Mouse (Mus musculus) cerebellum, adult 8-10 months (tissue): ENCODE results near the gene Gm8720.
"Not testable (repeated sequence)": the region's sequence is repeated elsewhere in the genome, so short reads cannot be mapped to it uniquely, and the experiment has no call there.

Experiments used
- DNase-seq: peaks from one replicate; pipeline ENCODE4 v3.0.0; 2022

Gene Gm8720

GRCm38 (mm10) chr7:23067356-23067755 lies at the start of gene Gm8720:
Gene Gm8720, minus strand, starts transcription at chr7:23067456.
- not testable (repeated sequence) for DNase-seq

DNA sequence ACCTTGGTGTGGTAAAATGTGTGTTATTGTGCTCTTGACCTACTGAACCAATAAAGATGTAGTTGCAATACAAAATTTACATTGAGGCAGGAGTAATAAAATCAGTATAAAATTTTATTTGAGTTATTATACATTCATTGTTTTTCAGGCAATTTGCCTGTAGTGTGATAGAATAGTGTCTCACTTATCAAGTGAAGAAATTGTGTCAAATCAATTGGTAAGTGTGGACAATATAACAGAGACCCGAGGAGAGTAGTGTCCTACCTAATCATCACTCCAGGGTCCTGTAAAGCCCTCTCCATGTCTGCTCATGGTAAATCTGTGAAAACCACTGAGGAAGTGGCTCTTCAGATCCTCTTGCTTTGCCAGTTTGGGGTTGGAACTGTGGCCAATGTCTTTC lies 12.0 kb downstream of the Gm8720 start, which contains the start of gene Vmn1r163:
Gene Vmn1r163, plus strand, starts transcription at position 301 of the 400 bp plus-strand sequence.
- not testable (repeated sequence) for DNase-seq

GRCm38 (mm10) chr7:23019823-23020222 lies 47.4 kb downstream of the Gm8720 start, which contains the start of gene Gm4216:
Gene Gm4216, minus strand, starts transcription at chr7:23019923.
- DNase-seq, result not testable (repeated sequence)
